Mouse (Mus musculus): Measurements from ENCODE around the gene Nipbl. TPM values are rescaled to one million over a fixed set of nuclear protein-coding genes. Genes with fewer than 3 reads are reported as not detected.
"Not testable (repeated sequence)": the region's sequence is repeated elsewhere in the genome, so short reads cannot be mapped to it uniquely, and the experiment has no call there.

Gene Nipbl
- total RNA-seq (2021), result 10 to 100 TPM; 27.6 to 29.8 TPM

GRCm38 (mm10) chr15:8443926-8444889, at the start of gene Nipbl:
Nipbl (minus strand) TSS chr15:8444463.
- peak; percentile 82 for DNase-seq (ENCODE audit: low spot score)
- intact Hi-C loops (cut with DNase I), result loop anchor here (2.0 to 10.0 kb wide), 3 partner anchors 42 to 339 kb away; partner anchors contain the start of gene Nup155

DNA sequence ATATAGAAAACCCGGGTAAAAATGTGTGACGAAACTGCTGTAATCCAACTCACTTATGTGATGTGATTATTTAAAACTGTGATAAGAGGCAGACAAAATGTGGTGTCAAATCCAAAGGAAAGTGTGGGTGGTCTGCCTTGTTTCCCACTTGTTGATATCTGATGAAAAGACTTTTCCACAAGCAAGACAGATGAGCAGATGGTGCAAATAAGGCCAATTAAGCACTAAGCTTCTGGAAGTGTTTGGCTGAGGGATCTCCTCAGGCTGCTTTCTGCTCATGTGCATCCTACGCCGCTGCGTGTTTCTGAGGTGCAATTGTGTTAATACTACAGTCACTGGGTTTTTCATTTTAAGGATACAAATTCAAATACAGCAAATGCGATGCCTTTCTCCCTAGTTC, 41.0 kb upstream of the Nipbl start:
- intact Hi-C loops (cut with DNase I), result no loop called here
- no peak for DNase-seq (ENCODE audit: low spot score)

GRCm38 (mm10) chr15:8469006-8469575, 24.8 kb upstream of the Nipbl start:
- DNase-seq (ENCODE audit: low spot score), result no peak
- intact Hi-C loops (cut with DNase I), result no loop called here

- DNase-seq (ENCODE audit: low spot score), result no peak
- intact Hi-C loops (cut with DNase I), result no loop called here
Observed at GRCm38 (mm10) chr15:8463521-8463920, 19.3 kb upstream of the Nipbl start.

GRCm38 (mm10) chr15:8462780-8463179, 18.5 kb upstream of the Nipbl start:
- intact Hi-C loops (cut with DNase I), result no loop called here
- DNase-seq (ENCODE audit: low spot score), result no peak

- intact Hi-C loops (cut with DNase I), result no loop called here
- no peak for DNase-seq (ENCODE audit: low spot score)
Observed at GRCm38 (mm10) chr15:8460871-8461270, 16.6 kb upstream of the Nipbl start.

GRCm38 (mm10) chr15:8459979-8460378, 15.7 kb upstream of the Nipbl start:
- no peak for DNase-seq (ENCODE audit: low spot score)
- intact Hi-C loops (cut with DNase I), result no loop called here

- intact Hi-C loops (cut with DNase I); DNase-seq (ENCODE audit: low spot score): not testable (repeated sequence)
Observed at GRCm38 (mm10) chr15:8456223-8456622, 12.0 kb upstream of the Nipbl start.

DNA sequence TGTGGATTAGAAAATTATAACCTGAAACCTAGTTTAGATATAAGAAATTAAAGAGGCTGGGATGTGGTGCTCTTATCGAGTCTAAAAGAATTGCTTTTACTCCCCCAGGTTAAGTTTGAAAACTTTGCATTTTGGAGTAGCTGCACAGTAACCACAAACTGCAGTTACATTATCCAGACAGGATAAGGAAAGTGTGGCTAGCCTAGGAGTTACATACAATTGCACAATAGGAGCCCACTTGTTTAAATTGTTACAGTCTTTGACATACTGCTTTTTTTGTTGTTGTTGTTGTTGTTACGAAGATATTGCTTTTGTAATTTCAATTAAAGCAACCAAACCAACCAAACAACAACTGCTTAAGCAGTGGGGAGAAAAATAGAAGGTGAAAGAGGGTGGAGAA, 11.2 kb upstream of the Nipbl start:
- no peak for DNase-seq (ENCODE audit: low spot score)
- intact Hi-C loops (cut with DNase I), result no loop called here

- DNase-seq (ENCODE audit: low spot score), result no peak
- intact Hi-C loops (cut with DNase I), result loop anchor here (2.0 kb wide), 1 partner anchor 138 kb away; no protein-coding TSS in a partner anchor
Observed at GRCm38 (mm10) chr15:8451071-8451470, 6.8 kb upstream of the Nipbl start.

GRCm38 (mm10) chr15:8447193-8447767, 3.0 kb upstream of the Nipbl start:
- intact Hi-C loops (cut with DNase I), result loop anchor here (5.0 to 10.0 kb wide), 2 partner anchors 120 to 342 kb away; partner anchors contain the start of gene Nup155
- DNase-seq (ENCODE audit: low spot score), result no peak

- DNase-seq (ENCODE audit: low spot score), result no peak
- intact Hi-C loops (cut with DNase I), result loop anchor here (5.0 to 10.0 kb wide), 2 partner anchors 121 to 342 kb away; partner anchors contain the start of gene Nup155
Observed at GRCm38 (mm10) chr15:8446435-8446834, 2.2 kb upstream of the Nipbl start.

DNA sequence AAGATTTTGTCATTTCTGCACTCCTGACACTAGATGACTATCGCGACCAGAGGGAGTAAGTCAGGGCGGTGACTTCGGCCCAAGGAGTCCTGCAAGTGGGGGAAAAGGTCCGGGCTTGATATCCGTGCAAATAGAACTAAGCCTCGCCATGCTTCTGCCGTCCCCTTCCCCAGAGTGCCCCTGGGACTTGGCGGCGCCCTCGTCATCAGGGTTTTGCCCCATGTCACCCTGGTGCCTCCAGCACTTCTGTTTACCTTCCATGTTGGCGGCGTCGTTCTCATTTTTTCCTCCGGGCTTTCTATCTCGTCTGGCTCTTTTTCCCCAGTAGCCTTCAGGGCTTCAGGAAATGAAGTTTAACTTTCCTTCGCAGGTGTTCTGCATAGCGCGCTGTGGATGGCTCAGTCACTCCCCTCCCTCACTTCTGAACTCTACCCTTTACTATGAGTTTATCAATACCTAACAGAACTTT, 1.7 kb upstream of the Nipbl start:
- intact Hi-C loops (cut with DNase I), result loop anchor here (2.0 to 10.0 kb wide), 3 partner anchors 63 to 341 kb away; partner anchors contain the start of gene Nup155
- DNase-seq (ENCODE audit: low spot score), result no peak

DNA sequence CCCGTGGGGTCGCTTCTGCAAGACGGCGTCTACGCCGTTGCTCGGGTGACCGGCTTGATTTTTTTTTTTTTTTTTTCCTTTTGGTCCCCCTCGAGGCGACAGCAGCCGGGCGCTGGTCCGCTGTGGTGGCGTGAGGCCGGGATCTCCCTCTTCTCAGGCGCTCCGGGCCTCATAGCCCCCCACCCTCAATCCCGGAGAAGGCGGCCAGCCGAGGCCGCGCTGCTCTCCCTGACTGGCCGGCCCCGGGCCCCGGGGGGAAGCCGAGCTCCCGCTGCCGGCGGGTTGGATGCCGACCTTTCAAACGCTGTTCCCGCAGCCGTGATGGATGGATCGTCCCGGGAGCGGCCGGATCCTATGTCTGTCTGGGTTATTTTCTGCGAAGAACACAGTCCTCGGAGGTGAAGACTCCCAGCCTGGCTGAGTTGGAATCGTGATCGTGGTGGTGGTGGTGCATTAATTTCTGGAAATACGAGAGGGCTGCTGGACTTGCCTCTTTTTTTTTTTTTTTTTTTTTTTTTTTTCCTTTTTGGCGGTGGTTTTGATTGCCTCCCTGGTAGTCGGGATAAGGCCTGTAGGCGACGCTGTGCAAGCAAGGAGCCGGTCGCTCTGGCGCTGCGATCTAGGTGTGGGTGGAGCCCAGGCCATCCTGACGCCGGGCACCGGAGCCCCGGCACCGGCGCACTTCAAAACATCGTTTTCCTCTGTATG, 781 bp upstream of the Nipbl start:
- intact Hi-C loops (cut with DNase I), result loop anchor here (2.0 to 10.0 kb wide), 4 partner anchors 43 to 340 kb away; partner anchors contain the start of gene Nup155

DNA sequence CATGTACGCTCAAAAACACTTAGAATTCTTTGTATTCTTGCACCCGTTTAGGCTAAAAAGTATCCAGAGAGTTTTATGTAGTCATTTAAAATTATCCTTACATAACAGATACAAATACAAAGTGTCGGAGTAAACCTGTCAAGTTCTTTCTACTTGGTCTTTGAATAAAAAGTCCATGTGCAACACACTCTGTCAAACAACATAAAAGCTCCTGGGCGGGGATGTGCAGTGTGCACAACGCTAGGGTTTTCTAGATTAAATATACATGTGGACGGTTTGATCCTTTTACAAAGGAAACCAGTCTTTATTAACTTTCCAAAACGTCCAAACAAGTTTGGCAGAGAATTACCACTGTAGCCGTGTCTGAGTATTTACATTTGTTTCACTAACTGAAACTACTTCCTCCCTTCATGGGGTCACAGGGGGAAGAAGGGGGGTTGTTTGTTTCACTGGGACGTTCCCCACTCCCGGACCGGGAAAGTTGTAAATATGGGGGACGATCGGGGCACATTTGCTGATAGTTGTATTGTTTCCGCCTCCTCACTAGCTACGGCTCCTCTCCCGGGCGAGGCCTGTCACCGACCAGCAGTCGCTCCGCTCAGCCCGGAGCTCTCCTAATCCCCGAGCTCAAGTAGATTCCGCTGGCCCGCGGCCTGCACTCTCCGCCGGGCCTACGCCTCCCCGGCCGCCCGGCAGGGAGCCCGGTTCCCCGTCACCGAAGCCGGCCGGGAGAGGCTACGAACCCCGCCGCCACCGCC, 916 bp downstream of the Nipbl start:
- DNase-seq (ENCODE audit: low spot score), result peak; percentile 40
- intact Hi-C loops (cut with DNase I), result loop anchor here (5.0 to 10.0 kb wide), 2 partner anchors 41 to 339 kb away; partner anchors contain the start of gene Nup155

More for the DNA sequence above, 781 bp upstream of the Nipbl start:
- DNase-seq (ENCODE audit: low spot score), result peak; percentile 63

DNA sequence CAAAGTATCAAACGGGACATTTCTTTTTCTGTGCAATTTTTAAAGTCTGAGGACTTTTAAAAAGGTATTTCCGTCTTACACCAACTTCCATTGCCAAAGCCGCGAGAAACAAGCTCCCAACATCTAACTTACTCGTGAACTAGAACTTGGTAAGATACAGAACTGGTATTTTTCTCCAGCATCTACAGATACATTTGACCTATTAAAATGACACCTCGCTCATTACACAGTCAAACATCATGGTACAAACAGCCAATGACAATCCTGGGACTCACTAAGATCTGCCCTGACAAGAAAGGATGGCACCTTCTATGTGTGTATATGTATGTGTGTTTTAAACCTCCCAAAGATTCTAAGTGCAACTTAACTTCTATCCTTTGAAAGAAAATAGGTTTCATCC, 1.5 kb downstream of the Nipbl start:
- intact Hi-C loops (cut with DNase I), result loop anchor here (5.0 to 10.0 kb wide), 2 partner anchors 40 to 338 kb away; partner anchors contain the start of gene Nup155
- no peak for DNase-seq (ENCODE audit: low spot score)

DNA sequence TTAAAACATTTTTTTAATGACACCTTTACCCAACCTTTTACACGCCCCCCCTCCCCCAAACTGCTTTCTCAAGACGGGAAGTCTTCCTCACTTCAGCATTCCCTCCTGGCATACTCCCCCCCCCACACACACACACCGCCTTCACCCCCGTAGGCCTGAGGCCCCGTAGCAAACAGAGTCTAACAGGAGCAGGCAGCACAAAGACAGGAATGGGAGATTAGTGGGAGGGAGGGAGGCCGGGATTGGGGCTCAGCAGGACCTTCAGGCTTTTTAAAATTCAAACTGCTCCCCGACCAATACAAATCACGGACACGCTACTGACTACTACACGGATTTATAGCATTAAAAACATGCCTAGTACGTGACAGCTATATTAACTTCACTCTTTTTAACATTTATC, 2.1 kb downstream of the Nipbl start:
- intact Hi-C loops (cut with DNase I), result loop anchor here (5.0 to 10.0 kb wide), 2 partner anchors 40 to 337 kb away; partner anchors contain the start of gene Nup155
- no peak for DNase-seq (ENCODE audit: low spot score)

- intact Hi-C loops (cut with DNase I), result no loop called here
- DNase-seq (ENCODE audit: low spot score), result no peak
Observed at GRCm38 (mm10) chr15:8433239-8433947, 10.9 kb downstream of the Nipbl start.
